Mouse (Mus musculus): ENCODE results near the gene F930015N05Rik.

F930015N05Rik gene

GRCm38 (mm10) chr11:64436412-64436727 lies at the start of gene F930015N05Rik:
Gene F930015N05Rik (minus strand): TSS chr11:64436653.
- WGBS, result 0% methylated on average over 24 of the region's 24 CpGs

GRCm38 (mm10) chr11:64481445-64481844 lies 45.0 kb upstream of the F930015N05Rik start:
- WGBS, result 78% methylated on average over 3 of the region's 3 CpGs

- WGBS, result 91% methylated on average over 3 of the region's 3 CpGs
Measured at GRCm38 (mm10) chr11:64473679-64474078, 37.2 kb upstream of the F930015N05Rik start.

- 55% methylated on average over 4 of the region's 4 CpGs for WGBS
Measured at GRCm38 (mm10) chr11:64468737-64469136, 32.3 kb upstream of the F930015N05Rik start.

GRCm38 (mm10) chr11:64461746-64462145 lies 25.3 kb upstream of the F930015N05Rik start:
- WGBS, result 79% methylated on average over 3 of the region's 3 CpGs

GRCm38 (mm10) chr11:64448586-64449315 lies 12.3 kb upstream of the F930015N05Rik start:
- 53% methylated on average over 9 of the region's 9 CpGs for WGBS

- WGBS, result 55% methylated on average over 1 of the region's 1 CpGs
Measured at GRCm38 (mm10) chr11:64445227-64445626, 8.8 kb upstream of the F930015N05Rik start.

- 59% methylated on average over 3 of the region's 3 CpGs for WGBS
Measured at GRCm38 (mm10) chr11:64442701-64443100, 6.2 kb upstream of the F930015N05Rik start.

- WGBS, result 26% methylated on average over 8 of the region's 8 CpGs
Measured at GRCm38 (mm10) chr11:64442119-64442518, 5.7 kb upstream of the F930015N05Rik start.

GRCm38 (mm10) chr11:64438909-64439308 lies 2.5 kb upstream of the F930015N05Rik start:
- 32% methylated on average over 3 of the region's 3 CpGs for WGBS

- 90% methylated on average over 3 of the region's 3 CpGs for WGBS
Measured at GRCm38 (mm10) chr11:64437721-64438120, 1.3 kb upstream of the F930015N05Rik start.

- 48% methylated on average over 5 of the region's 5 CpGs for WGBS
Measured at GRCm38 (mm10) chr11:64436791-64437298, 392 bp upstream of the F930015N05Rik start.

- WGBS, result under 1% methylated on average over 81 of the region's 81 CpGs
Measured at GRCm38 (mm10) chr11:64435546-64436411, 674 bp downstream of the F930015N05Rik start.

GRCm38 (mm10) chr11:64434611-64435545 lies 1.6 kb downstream of the F930015N05Rik start, which contains the start of gene Hs3st3a1:
Gene Hs3st3a1 (plus strand): TSS chr11:64435332.
- 3% methylated on average over 32 of the region's 36 CpGs for WGBS

GRCm38 (mm10) chr11:64418969-64419368 lies 17.5 kb downstream of the F930015N05Rik start:
- 34% methylated on average over 1 of the region's 1 CpGs for WGBS

GRCm38 (mm10) chr11:64400534-64401093 lies 35.8 kb downstream of the F930015N05Rik start:
- WGBS, result 57% methylated on average over 6 of the region's 6 CpGs

- WGBS, result 97% methylated on average over 3 of the region's 3 CpGs
Measured at GRCm38 (mm10) chr11:64397612-64398011, 38.8 kb downstream of the F930015N05Rik start.

GRCm38 (mm10) chr11:64396949-64397348 lies 39.5 kb downstream of the F930015N05Rik start:
- 50% methylated on average over 6 of the region's 6 CpGs for WGBS

GRCm38 (mm10) chr11:64396331-64396881 lies 40.0 kb downstream of the F930015N05Rik start:
- 5% methylated on average over 7 of the region's 7 CpGs for WGBS

GRCm38 (mm10) chr11:64386333-64386732 lies 50.1 kb downstream of the F930015N05Rik start:
- WGBS, result 66% methylated on average over 4 of the region's 4 CpGs
